Mouse (Mus musculus): ENCODE measurements at regions not wholly inside any gene's neighbourhood (a gene's known extent, or its start where the extent isn't known, plus 50 kb on each side); places are given as distances from the start of the nearest gene placed in this dataset.
A peak's percentile ranks its signal among the peaks of the same experiment; 100 is the strongest.

DNA sequence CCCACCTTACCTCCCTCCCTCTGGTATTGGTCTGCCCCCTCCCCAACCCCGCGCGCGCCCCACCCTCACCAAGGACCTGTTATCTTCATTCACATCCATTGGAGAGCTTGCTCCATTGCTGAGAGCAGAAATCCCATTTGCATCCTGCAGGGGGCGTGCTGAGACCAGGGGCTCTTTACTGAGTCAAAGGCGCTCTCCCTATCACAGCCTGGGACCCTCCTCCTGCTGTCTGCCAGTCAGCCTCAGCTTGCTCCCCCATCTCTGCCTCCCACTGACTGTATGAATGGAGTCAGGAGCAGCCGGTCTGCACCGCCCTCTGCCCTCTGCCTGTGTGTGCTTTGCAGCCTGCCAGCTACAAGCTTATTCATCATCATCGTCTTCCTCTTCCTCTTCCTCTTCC is 221.5 kb upstream of the Mocs1 start:
- ATAC-seq (ENCODE audit: low FRiP score), result peak; percentile 77; the same call in 1 of the 2 replicates
- Histone ChIP-seq H3K9ac (no peak overlapping the region), H3K4me2 (replicated peaks) (no peak overlapping the region), H3K9me3 (ENCODE audit: control insufficient read depth, low read length) (no peaks in the 10 kb centered on the region), H3K27ac (no peak overlapping the region), H3K36me3 (replicated peaks; ENCODE audit: control insufficient read depth, insufficient read depth) (no peaks in the 10 kb centered on the region), H3K27me3 (ENCODE audit: control insufficient read depth, insufficient read depth, low read length) (no peaks in the 10 kb centered on the region), H3K4me3 (replicated peaks; ENCODE audit: low read length) (no peak overlapping the region), H3K4me1 (replicated peaks; ENCODE audit: control insufficient read depth, insufficient read depth, low read length) (peaks cover 8% of the 10 kb centered on the region)
- WGBS, result 38% methylated on average over 9 of the region's 9 CpGs
- DNase-seq (ENCODE audit: low spot score), result no peak

DNA sequence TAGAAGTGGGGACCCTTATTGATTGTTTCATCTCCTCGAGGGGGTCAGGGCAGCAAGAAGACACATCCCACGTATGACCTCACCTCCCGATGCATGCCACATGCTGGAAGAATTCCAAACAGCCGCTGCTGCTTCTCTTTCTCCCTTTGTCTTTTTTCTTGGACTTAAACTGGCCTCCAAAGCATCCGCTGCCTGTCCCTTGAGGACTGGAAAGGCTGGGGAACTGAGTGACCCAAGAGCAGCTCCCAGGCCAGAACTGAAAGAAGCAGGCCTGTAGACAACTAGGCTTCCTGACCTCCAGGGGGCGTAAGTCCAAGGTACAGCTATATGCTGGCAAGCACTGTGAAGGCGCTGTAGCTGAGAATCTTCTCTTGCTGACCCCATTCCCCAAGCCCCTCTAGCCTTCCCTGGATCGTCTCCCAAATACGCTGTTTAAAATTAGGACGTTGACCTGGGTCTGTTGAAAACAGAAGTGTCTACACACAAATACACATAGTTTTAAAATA is 219.8 kb upstream of the Mocs1 start:
- no peaks in the 10 kb centered on the region for H3K9me3 ChIP-seq (ENCODE audit: control insufficient read depth, low read length)
- H3K4me3 ChIP-seq (replicated peaks; ENCODE audit: low read length), result no peak overlapping the region
- H3K36me3 ChIP-seq (replicated peaks; ENCODE audit: control insufficient read depth, insufficient read depth), result no peaks in the 10 kb centered on the region
- no peak overlapping the region for H3K9ac ChIP-seq
- H3K27me3 ChIP-seq (ENCODE audit: control insufficient read depth, insufficient read depth, low read length), result no peaks in the 10 kb centered on the region
- H3K27ac ChIP-seq, result no peak overlapping the region
- ATAC-seq (ENCODE audit: low FRiP score), result no peak
- 71% methylated on average over 10 of the region's 10 CpGs for WGBS
- H3K4me2 ChIP-seq (replicated peaks), result no peak overlapping the region
- peaks cover 8% of the 10 kb centered on the region for H3K4me1 ChIP-seq (replicated peaks; ENCODE audit: control insufficient read depth, insufficient read depth, low read length)
- no peak for DNase-seq (ENCODE audit: low spot score)

DNA sequence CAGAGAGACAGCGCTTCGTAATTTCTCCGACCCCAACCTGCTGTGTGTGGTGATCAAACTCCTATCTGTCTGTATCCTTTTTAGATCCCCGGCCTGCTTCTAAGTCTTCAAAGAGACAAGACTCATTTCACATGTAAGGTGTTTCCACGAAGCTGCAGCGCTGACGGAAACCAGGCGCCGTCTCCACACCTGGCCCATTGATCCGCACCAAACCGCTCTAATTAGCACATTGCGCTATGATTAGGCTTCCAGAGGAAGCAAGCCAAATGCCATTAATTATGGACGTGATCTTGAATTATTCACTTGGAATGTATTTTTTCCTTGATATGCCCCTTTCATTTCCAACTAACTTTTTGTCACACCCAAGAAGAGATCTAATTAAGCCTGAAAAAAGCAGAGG is 215.2 kb upstream of the Mocs1 start:
- DNase-seq (ENCODE audit: low spot score), result no peak
- Histone ChIP-seq H3K4me2 (replicated peaks) (no peak overlapping the region), H3K4me1 (replicated peaks; ENCODE audit: control insufficient read depth, insufficient read depth, low read length) (no peaks in the 10 kb centered on the region), H3K36me3 (replicated peaks; ENCODE audit: control insufficient read depth, insufficient read depth) (no peaks in the 10 kb centered on the region), H3K4me3 (replicated peaks; ENCODE audit: low read length) (no peak overlapping the region), H3K27me3 (ENCODE audit: control insufficient read depth, insufficient read depth, low read length) (no peaks in the 10 kb centered on the region), H3K9ac (no peak overlapping the region), H3K9me3 (ENCODE audit: control insufficient read depth, low read length) (no peaks in the 10 kb centered on the region), H3K27ac (no peak overlapping the region)
- no peak for ATAC-seq (ENCODE audit: low FRiP score)
- 77% methylated on average over 13 of the region's 13 CpGs for WGBS

DNA sequence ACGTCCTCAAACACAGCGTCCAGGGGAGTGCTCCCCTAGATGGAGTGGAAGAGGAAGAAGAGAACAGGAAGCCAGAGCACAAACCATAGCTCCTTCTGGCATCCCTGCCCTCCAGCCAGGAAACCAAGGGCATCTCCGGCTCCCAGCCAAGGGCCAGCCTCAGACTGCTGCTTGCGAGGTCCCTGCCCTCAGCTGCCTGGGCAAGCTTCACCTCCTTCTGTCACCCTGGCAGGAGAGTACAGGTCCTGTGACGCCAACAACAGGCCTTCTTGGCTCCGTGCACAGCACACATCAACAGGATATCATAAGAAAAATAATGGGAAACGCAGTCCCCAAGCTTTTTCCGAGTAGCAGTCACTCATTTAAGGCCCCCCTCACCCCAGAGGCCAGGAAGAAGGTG is 212.9 kb upstream of the Mocs1 start:
- no peak for DNase-seq (ENCODE audit: low spot score)
- no peak for ATAC-seq (ENCODE audit: low FRiP score)
- Histone ChIP-seq H3K4me1 (replicated peaks; ENCODE audit: control insufficient read depth, insufficient read depth, low read length) (no peaks in the 10 kb centered on the region; the same call in 1 of the 2 replicates), H3K27ac (no peak overlapping the region), H3K4me3 (replicated peaks; ENCODE audit: low read length) (no peak overlapping the region), H3K27me3 (ENCODE audit: control insufficient read depth, insufficient read depth, low read length) (no peaks in the 10 kb centered on the region), H3K9me3 (ENCODE audit: control insufficient read depth, low read length) (no peaks in the 10 kb centered on the region), H3K9ac (no peak overlapping the region), H3K36me3 (replicated peaks; ENCODE audit: control insufficient read depth, insufficient read depth) (no peaks in the 10 kb centered on the region), H3K4me2 (replicated peaks) (no peak overlapping the region)
- WGBS, result 82% methylated on average over 8 of the region's 8 CpGs

- Histone ChIP-seq H3K36me3 (replicated peaks; ENCODE audit: control insufficient read depth, insufficient read depth) (no peaks in the 10 kb centered on the region), H3K9me3 (ENCODE audit: control insufficient read depth, low read length) (no peaks in the 10 kb centered on the region), H3K9ac (no peak overlapping the region), H3K27ac (no peak overlapping the region), H3K4me3 (replicated peaks; ENCODE audit: low read length) (no peak overlapping the region), H3K27me3 (ENCODE audit: control insufficient read depth, insufficient read depth, low read length) (no peaks in the 10 kb centered on the region), H3K4me1 (replicated peaks; ENCODE audit: control insufficient read depth, insufficient read depth, low read length) (no peaks in the 10 kb centered on the region; the same call in 1 of the 2 replicates), H3K4me2 (replicated peaks) (no peak overlapping the region)
- ATAC-seq (ENCODE audit: low FRiP score) (no peak), DNase-seq (ENCODE audit: low spot score) (no peak)
- WGBS, result 57% methylated on average over 4 of the region's 4 CpGs
Observed at GRCm38 (mm10) chr17:49219512-49220197, 208.5 kb upstream of the Mocs1 start.

DNA sequence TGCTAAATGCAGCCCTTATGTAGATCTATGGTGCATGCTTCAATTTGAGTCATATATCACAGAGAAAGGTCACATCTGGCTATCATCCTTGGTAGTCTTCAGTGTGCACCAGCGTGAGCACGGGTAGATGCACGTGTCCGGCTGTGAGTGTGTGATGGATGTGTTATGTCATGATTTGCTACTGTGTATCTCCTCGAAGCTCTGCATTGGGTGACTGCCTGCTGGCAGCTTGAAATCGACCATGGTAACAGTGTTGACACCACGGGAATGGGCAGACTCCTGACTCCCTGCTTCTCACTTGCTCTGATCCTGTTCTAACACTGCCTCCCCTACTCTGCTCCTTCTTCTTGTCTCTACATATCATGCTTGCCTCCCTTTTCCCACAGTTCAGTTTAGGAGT is 204.9 kb upstream of the Mocs1 start:
- H3K27ac ChIP-seq, result no peak overlapping the region
- DNase-seq (ENCODE audit: low spot score) (no peak), ATAC-seq (ENCODE audit: low FRiP score) (no peak)
- no peaks in the 10 kb centered on the region for H3K9me3 ChIP-seq (ENCODE audit: control insufficient read depth, low read length)
- H3K9ac ChIP-seq, result no peak overlapping the region
- no peak overlapping the region for H3K4me2 ChIP-seq (replicated peaks)
- H3K36me3 ChIP-seq (replicated peaks; ENCODE audit: control insufficient read depth, insufficient read depth), result no peaks in the 10 kb centered on the region
- no peak overlapping the region for H3K4me3 ChIP-seq (replicated peaks; ENCODE audit: low read length)
- no peaks in the 10 kb centered on the region; the same call in 1 of the 2 replicates for H3K4me1 ChIP-seq (replicated peaks; ENCODE audit: control insufficient read depth, insufficient read depth, low read length)
- no peaks in the 10 kb centered on the region for H3K27me3 ChIP-seq (ENCODE audit: control insufficient read depth, insufficient read depth, low read length)
- WGBS, result 82% methylated on average over 7 of the region's 7 CpGs

DNA sequence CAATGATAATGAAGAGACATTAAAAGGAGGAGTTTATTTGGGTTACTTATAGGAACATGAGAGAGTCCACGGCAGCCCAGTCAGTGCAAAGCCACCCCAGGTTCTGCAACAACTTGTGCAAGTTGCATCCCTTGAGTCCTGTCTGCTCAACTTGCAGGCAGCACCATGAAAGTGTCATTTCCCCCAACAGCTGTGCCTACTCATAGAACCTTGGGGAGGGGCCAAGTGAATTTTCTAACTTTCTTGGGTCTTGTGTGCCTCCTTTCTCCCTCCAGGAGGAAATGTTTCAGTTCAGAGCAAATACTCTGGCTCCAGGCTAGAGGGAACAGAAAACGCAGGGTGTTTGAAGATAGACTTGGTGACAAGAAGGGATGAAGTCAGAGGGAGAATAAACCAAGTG is 204.5 kb upstream of the Mocs1 start:
- H3K9me3 ChIP-seq (ENCODE audit: control insufficient read depth, low read length), result no peaks in the 10 kb centered on the region
- no peak overlapping the region for H3K4me2 ChIP-seq (replicated peaks)
- no peak overlapping the region for H3K27ac ChIP-seq
- WGBS, result 86% methylated on average over 2 of the region's 2 CpGs
- no peaks in the 10 kb centered on the region; the same call in 1 of the 2 replicates for H3K4me1 ChIP-seq (replicated peaks; ENCODE audit: control insufficient read depth, insufficient read depth, low read length)
- no peak overlapping the region for H3K4me3 ChIP-seq (replicated peaks; ENCODE audit: low read length)
- H3K9ac ChIP-seq, result no peak overlapping the region
- ATAC-seq (ENCODE audit: low FRiP score), result no peak
- no peaks in the 10 kb centered on the region for H3K27me3 ChIP-seq (ENCODE audit: control insufficient read depth, insufficient read depth, low read length)
- DNase-seq (ENCODE audit: low spot score), result no peak
- H3K36me3 ChIP-seq (replicated peaks; ENCODE audit: control insufficient read depth, insufficient read depth), result no peaks in the 10 kb centered on the region

DNA sequence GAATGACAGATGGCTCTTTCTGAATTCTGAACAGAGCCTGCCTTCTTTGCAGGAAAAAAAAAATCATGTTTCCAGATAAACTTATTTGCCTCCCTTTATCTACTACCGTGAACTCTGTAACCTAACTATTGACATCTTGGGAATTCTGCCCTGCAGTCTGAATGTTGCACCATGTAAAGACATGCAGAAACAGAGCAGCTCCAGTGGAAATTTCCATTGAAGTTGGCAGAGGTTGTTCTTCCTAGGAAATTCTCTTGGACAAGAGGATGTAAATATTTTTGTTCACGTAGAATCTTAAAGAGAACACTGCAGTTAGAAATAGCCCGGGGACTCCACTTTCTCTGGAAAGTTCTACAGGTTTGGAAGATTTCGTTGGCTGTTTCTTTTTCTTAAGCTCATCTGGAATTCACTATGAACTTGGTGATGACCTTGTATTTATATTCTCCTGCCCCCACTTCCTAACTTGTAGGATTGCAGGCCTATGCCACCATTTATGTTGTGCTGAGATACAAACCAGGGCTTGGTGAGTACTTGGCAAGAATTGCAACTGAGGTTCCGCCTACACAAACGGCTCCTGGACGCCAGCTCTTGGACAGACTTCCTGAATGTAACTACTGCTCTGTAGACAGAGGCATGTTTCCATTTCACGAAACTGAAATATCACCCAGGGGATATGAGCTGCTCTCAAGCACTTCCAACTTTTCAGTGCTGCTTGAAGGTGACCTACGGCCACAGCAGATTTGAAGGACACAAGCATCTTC is 202.7 kb upstream of the Mocs1 start:
- 85% methylated on average over 9 of the region's 9 CpGs for WGBS

GRCm38 (mm10) chr17:49226016-49226400 is 202.2 kb upstream of the Mocs1 start:
- no peaks in the 10 kb centered on the region for H3K27me3 ChIP-seq (ENCODE audit: control insufficient read depth, insufficient read depth, low read length)
- no peak for ATAC-seq (ENCODE audit: low FRiP score)
- H3K4me3 ChIP-seq (replicated peaks; ENCODE audit: low read length), result no peak overlapping the region
- WGBS, result 82% methylated on average over 6 of the region's 6 CpGs
- H3K4me2 ChIP-seq (replicated peaks), result no peak overlapping the region
- no peaks in the 10 kb centered on the region for H3K4me1 ChIP-seq (replicated peaks; ENCODE audit: control insufficient read depth, insufficient read depth, low read length)
- H3K9me3 ChIP-seq (ENCODE audit: control insufficient read depth, low read length), result no peaks in the 10 kb centered on the region
- no peak overlapping the region for H3K9ac ChIP-seq
- H3K36me3 ChIP-seq (replicated peaks; ENCODE audit: control insufficient read depth, insufficient read depth), result no peaks in the 10 kb centered on the region
- DNase-seq (ENCODE audit: low spot score), result no peak
- H3K27ac ChIP-seq, result no peak overlapping the region

More for the DNA sequence above, 202.7 kb upstream of the Mocs1 start:
- Histone ChIP-seq H3K9me3 (ENCODE audit: control insufficient read depth, low read length) (no peaks in the 10 kb centered on the region), H3K36me3 (replicated peaks; ENCODE audit: control insufficient read depth, insufficient read depth) (no peaks in the 10 kb centered on the region), H3K9ac (no peak overlapping the region), H3K4me2 (replicated peaks) (no peak overlapping the region), H3K4me3 (replicated peaks; ENCODE audit: low read length) (no peak overlapping the region), H3K27ac (no peak overlapping the region), H3K27me3 (ENCODE audit: control insufficient read depth, insufficient read depth, low read length) (no peaks in the 10 kb centered on the region), H3K4me1 (replicated peaks; ENCODE audit: control insufficient read depth, insufficient read depth, low read length) (no peaks in the 10 kb centered on the region)
- DNase-seq (ENCODE audit: low spot score), result no peak
- no peak for ATAC-seq (ENCODE audit: low FRiP score)
